Mouse (Mus musculus) gastrocnemius, postnatal 10 days (tissue): Measurements from ENCODE around the gene Zfhx3. TPM values are rescaled to one million over a fixed set of nuclear protein-coding genes. Genes with fewer than 3 reads are reported as not detected.

Source experiments
- DNase-seq: peaks from one replicate; pipeline ENCODE4 v3.0.0; 2021; ENCODE audit warnings: mixed read lengths
- total RNA-seq, 2 experiments: library from RNA; stranded (reverse); gene quantifications; 2 replicates each; pipeline ENCODE4 v1.2.3; 2021

The Zfhx3 gene
- total RNA-seq, 2 experiments from 2014 or later = 11.0 to 12.5 TPM

GRCm38 (mm10) chr8:108241041-108241690 lies 298.7 kb downstream of the Zfhx3 start:
- no peak for DNase-seq

- no peak for DNase-seq
These were observed 300.8 kb downstream of the Zfhx3 start for GRCm38 (mm10) chr8:108243270-108243669.

DNA sequence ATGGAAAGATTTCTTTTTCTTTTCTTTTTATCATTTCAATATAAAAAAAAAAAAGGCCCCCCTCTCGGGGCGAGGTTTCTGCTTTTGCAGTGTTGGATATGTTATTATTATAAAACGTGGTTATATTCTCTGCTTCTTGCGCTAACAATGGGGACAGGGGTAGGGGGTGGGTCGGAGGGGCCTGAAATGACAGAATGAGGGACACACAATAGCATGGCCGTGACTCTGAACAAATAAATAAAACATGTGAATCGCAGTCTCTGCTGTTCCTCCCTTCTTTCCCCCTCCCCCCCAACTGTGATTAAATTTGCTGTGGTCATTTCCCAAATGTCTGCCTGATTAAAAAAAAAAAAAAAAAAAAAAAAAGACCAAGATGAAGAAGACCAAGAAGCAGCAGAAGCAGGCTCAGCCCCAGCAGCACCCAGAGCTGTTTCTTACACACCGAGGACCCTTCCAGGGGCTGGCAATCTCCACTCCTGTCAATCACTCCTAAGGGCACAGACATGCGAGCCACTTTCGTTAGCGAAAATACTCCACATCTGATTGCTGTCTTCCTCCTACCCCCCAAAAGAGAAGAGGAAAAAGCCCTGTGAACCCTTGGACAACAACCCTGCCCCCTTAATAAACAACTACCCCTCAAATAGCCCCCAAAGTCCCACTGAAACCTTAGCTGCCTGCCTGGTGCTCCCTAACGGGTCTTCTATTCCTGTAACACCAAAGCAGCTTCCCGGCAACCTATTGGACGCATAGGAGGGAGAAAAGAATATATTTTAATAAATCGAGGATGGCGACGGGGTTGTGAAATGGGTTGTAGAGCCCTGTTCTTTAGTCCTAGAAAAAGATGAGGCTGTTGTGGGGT lies 302.4 kb downstream of the Zfhx3 start:
- no peak for DNase-seq

DNA sequence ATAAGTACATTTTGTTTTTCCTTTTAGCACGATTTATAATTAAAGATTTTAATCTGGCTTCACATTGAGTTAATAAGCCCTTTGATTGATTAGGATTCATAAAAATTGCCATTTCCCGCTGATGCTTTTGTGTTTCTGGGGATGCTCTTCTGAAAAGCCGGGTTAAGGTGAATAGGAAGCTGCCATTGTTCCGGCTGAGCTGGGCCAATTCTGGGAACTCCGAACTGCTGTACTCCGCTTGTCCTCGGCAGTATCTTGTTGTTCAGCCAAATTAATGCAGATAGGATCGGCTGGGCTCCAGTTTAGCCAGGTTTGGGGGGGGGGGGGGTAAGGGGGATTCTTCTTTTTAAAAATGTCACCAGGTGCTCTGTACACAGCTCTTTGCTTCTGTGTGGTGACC lies 303.1 kb downstream of the Zfhx3 start:
- no peak for DNase-seq

GRCm38 (mm10) chr8:108246035-108246933 lies 303.8 kb downstream of the Zfhx3 start:
- DNase-seq = no peak

- DNase-seq = no peak
These were observed 304.5 kb downstream of the Zfhx3 start for GRCm38 (mm10) chr8:108246934-108247417.

DNA sequence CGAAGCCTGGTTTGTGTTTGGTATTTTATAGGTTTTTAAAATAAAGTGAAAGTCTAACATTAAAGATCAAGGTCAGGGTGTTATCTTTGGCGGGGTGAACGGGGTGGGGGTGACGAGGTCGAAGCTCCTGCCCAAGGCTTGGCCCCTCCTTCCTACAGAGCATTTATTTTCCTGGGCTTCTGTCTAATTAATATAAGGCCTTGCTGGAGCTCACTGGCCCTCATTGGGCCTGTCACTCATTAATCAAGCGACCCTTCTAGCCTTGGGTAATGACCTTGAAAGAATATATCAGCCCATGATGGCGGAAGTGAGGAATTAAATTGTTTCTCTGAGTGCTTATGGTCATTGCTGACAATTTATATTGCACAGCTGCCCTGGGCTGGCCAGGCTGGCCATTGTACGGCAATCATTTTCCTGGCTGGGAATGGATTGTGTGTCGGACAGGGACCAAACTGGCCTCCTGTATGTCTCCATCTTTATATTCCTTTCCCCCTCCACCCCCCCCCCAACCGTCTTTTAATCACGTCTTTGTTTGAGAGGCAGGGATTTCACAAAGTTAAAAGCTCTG lies 322.2 kb downstream of the Zfhx3 start:
- DNase-seq = no peak

- no peak for DNase-seq
These were observed 335.5 kb downstream of the Zfhx3 start for GRCm38 (mm10) chr8:108277960-108278359.

- no peak for DNase-seq
These were observed 339.5 kb downstream of the Zfhx3 start for GRCm38 (mm10) chr8:108281981-108282380.

- no peak for DNase-seq
These were observed 343.7 kb downstream of the Zfhx3 start for GRCm38 (mm10) chr8:108286117-108286516.

DNA sequence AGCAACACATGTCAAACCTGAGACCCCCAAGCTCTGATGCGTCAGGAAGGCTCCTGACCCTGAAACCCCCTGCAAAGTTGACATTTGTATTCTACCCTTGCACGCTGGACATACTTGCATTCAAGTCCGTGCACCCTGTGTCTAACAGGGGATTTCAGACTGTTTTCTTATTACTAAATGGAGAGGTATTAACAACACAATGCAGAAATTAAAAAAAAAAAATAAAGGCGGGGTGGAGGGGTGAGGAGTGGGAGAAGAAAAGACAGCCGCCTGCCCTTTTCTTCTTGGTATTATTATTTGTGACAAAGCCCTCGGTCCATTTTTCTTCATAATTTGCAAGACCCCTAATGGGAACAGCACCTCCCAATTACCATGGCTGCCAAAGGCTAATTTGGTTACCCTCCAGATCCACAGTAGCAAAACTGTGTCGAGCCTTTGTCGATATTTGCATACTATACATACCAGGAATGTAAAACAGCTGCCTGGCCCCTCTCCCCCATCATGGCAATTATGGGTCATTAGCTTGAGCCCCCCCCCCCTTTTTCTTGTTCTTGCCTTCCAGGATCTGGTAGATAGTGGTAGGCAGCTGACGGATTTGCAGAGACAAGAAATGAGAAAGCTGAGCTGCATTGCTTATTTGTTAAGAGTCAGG lies 358.6 kb downstream of the Zfhx3 start:
- DNase-seq = no peak

DNA sequence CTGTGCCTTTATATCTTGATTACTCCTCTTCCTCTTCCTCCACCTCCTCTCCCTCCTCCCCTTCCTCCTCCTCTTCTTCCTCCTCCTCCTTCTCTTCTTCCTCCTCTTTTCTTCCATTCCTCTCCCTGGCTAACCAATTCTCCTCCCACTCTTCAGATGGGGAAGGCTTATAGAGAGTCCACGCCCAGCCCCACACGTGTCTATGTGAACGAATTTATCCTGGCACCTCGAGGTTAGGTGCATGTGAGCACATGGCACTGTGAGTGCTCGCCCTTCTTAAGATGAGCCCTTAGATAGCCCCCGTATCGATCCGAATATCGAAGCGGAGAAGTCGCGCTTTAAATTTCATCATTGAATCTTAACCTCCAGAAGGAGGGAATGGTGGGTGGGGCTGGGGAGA lies 359.2 kb downstream of the Zfhx3 start:
- DNase-seq = no peak

DNA sequence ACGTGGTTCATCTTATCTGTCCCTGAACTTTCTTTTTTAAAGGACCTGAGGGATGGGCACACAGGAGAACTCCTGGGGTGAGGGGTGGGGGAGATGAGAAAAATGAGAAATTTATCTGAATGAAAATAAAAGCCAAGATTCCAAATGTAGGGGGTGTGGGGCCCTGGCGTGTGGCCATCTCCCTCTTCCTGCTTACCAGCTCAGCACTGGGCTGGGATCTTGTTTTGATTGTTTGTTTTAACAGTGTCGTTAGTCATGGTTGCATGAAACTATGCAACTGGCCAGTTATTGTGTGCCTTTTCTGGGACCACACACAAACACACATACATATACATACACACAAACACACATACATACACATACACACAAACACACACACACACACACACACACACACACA lies 362.9 kb downstream of the Zfhx3 start:
- DNase-seq = no peak

- DNase-seq = no peak
These were observed 367.2 kb downstream of the Zfhx3 start for GRCm38 (mm10) chr8:108309525-108310246.

DNA sequence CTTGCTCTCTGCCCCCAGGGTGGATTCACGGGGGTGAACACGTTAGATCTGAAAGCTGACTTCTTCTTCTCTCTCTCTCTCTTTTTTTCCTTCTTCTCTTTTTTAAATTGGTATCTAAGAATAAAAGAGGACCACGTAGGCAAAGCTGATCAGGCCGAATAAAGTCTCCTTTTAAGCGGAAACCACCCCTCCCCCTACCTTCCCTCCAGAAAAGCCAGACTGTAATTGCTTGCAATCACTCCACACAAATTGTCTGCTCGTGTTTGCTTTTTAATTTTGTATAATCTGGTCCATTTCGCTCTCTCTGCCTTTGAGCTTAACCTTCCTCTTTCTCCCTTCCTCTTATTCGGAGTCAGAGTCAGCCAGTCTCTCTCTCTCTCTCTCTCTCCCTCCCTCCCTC lies 372.6 kb downstream of the Zfhx3 start:
- no peak for DNase-seq

- DNase-seq = no peak
These were observed 375.2 kb downstream of the Zfhx3 start for GRCm38 (mm10) chr8:108317532-108318093.

DNA sequence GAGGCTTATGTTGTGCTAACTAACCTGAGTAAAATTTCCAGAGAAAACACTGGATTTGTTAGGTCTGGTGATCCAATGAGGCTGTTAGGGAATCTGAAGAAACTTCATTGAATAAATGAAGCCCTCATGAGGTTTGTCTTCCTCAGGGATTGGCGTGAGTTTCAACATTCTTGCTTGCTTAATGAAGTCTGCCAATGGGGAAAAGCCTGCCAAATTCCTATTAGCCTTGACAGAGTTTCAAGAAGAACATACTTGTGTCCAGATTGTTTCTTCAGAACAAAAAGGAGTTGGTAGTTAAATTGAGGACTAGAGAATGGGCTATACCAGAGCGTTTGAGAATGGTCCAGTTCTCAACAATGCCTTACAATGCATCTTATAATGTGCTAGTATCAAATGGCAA lies 385.3 kb downstream of the Zfhx3 start:
- no peak for DNase-seq

DNA sequence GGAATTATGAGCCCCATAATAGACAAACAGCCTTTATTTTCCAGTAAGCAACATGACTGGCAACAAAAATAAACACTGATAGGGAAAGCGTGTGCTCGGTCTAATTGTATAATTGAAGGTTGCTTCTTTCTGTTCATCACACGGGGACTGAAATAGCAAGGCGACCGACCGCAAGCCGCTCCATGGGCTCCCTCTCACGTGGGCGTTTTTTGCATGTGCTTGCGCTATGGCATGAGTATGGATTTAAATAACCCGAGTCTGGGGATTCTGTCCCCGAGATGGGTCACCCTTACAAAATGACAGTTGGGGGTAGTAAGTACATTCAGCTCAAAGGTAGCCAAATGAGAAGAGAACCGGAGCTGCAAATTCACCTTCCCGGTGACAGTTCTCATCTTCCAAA lies 405.9 kb downstream of the Zfhx3 start:
- no peak for DNase-seq

DNA sequence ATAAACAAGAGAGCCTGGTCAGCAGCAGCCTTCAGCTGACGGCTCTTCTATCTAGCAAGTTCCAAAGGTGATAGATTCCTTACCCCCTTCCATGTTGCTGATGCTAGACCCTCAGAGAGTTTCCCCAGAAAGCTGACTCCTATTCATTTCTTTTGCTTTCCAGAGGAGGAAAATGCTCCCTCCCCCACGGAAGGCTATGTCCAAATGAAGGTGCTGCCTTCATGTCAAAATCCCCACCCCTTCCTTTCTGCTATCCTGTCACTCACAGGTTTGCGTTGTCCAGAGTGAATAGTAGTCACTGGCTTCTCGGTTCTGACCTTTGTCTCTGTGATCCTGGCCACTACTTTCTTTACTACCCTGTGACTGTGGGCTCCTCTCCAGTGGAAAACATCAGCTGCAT lies 406.3 kb downstream of the Zfhx3 start:
- DNase-seq = no peak

DNA sequence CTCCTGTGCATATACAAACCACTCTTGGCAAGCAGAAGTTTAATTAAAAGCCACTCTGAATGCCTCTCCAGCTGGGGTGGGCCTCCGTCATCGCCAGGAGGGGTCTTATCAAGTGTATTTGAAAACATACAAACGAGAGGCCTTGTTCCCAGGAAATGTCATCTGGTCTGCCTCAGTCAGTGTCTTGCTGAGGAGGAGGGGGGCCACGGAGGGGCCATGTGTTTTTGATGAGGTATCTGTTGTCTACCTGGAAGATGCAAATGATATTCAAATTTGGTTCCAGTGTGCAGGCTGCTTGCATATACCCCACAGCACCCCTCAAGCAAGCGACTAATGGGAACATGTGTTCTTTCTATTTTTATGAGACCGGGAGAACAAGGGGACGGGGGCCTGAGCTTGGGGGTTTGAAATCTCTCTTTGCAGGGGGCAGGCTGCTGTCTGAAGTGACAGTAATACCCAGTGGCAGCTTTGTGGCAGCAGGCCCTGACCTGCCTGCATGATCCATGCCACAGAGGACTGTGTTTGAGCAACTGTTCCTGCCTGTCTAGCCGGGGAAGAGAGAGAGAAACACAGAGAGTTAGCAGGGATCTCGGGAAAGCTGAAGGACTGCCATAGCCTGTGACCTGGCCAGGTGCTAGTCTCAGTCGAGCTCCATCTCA lies 412.8 kb downstream of the Zfhx3 start:
- no peak for DNase-seq
